Mouse (Mus musculus) ES-Bruce4 (cell line): ENCODE data around the gene Arhgap10.

ENCODE experiments used
- CTCF ChIP-seq: IDR thresholded peaks from one replicate; pipeline ENCODE4 v1.8.1; 2011; ENCODE audit warnings: low read depth, low read length
- EP300 ChIP-seq: IDR thresholded peaks from 2 replicates; pipeline ENCODE4 v1.6.1; 2011; ENCODE audit warnings: low read depth, low read length; ENCODE audit not compliant: insufficient read depth
- POLR2A ChIP-seq: IDR thresholded peaks from one replicate; pipeline ENCODE4 v1.8.1; 2011; ENCODE audit warnings: low read length; ENCODE audit not compliant: insufficient read depth

DNA sequence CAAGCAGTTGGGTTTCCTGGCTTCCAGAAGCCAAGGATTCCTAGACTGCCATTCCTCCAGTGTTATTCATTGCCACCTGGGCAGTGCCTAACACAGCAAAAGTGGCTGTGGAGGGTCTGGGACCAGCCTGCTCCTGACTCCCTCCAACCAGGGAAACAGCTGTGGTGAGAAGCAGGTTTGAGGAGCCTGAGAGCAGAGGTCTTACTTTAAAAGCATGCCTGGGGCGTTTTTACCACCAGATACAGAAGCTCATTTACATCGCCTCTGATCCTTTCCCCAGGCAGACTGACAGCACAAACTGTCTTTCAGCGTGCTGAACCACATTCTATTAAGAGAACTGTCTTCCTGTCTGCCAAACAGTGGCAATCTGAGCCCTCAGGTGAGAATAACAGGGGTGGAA is 237.8 kb downstream of the Arhgap10 start:
- TF ChIP-seq CTCF (no peak), POLR2A (no peak), EP300 (no peak)
